Mouse (Mus musculus): Measurements from ENCODE around the gene Ssr3.
"Not testable (repeated sequence)": the region's sequence is repeated elsewhere in the genome, so short reads cannot be mapped to it uniquely, and the experiment has no call there.

The Ssr3 gene

GRCm38 (mm10) chr3:65392421-65392817 lies at the start of gene Ssr3:
Gene Ssr3 (minus strand): TSS chr3:65392623.
- peak; percentile 90 to 91 for DNase-seq

DNA sequence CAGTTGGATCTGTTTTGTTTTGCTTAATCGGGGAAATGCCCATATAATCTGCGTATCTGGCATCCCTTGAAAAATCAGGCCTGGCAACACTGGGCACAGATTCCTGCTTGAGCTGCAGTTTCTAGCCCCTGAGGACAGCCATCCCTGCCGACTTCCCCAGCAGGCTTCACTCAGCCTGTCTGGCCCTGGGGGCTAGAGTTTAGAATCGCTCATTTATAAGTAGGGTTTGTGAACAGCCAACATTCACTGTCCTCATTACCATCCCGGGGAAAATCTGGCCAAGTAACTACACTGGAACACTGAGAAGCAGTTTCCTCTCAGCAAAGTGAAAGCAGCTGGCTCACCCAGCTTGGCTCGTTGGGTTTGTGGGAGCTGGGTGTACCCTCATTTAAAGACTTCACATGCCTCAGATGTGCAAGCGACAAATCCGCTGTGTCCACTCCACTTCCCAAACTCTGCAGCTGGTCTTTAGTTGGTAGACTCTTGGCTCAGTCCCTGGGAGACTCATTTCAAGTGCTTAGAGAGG lies 49.2 kb upstream of the Ssr3 start:
- no peak for DNase-seq

DNA sequence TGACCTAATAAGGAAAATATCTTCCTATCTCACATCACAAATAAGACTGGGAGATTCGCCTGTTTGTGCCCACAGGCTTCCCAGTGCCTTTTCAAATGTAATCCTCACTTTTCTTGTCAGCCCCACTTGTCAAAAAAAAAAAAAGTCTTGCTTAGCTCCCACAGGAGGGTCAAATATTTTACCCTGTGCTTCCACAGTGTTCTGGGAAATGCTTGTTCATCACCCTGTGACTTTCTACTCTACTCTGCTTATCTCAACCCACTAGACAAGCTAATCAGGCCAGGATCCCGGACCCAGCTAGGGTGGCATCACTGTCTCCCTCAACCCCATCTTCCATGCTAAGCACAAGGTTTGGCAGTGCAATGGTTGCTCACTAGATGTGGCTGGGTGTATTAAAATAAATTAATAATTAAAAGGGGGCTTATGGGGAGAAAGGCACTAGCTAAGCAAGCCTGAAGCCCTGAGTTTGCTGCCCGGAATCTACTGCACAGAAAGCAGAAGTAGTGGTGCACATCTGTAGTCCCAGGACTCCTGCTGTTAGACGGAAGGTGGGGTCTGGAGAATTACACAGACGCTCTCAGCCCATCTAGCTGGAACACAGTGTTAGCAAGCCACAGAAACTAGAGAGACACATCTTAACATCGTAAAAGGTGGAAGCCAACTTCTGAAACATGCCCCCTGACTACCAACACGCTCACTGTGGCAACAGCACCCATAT lies 46.2 kb upstream of the Ssr3 start:
- peak in 1 of 2 experiments; percentile 4 for DNase-seq

GRCm38 (mm10) chr3:65435812-65436211 lies 43.4 kb upstream of the Ssr3 start:
- no peak for DNase-seq

- no peak for DNase-seq
Measured at GRCm38 (mm10) chr3:65435101-65435571, 42.7 kb upstream of the Ssr3 start.

DNA sequence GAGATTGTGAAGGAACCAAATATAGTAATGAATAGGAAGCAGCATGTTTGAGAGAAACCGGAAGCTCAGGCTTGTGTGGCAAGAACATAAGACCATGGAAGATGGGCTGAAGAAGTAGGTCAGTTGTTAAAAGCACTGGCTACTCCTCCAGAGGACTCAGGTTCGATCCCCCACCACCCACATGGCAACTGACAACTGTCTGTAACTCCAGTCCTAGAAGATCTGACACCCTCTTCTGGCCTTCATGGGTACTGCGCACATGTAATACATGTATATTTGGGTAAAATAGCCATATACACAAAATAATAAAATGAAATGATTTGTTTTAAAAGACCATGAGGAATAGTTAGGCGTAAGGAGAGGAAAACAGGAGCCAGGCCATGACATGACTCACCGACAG lies 39.8 kb upstream of the Ssr3 start:
- DNase-seq, result peak; percentile 22 to 30

DNA sequence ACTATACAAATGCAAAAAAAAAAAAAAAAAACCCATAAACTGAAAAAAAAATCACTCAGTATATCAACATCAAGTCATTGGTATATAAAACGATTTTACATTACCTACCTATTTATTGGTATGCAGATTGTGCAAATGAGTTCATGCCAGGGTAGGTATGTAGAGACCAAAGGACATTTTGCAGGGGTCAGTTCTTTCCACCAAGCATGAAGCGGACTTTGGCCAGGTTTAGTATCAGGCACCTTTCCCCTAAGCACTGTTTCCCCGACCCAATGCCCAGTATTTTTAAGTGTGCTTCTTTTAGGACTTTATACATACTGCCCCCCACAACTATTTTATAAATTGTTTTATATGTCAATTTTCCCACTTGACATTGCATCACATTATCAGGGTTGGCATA lies 27.3 kb upstream of the Ssr3 start:
- no peak for DNase-seq

DNA sequence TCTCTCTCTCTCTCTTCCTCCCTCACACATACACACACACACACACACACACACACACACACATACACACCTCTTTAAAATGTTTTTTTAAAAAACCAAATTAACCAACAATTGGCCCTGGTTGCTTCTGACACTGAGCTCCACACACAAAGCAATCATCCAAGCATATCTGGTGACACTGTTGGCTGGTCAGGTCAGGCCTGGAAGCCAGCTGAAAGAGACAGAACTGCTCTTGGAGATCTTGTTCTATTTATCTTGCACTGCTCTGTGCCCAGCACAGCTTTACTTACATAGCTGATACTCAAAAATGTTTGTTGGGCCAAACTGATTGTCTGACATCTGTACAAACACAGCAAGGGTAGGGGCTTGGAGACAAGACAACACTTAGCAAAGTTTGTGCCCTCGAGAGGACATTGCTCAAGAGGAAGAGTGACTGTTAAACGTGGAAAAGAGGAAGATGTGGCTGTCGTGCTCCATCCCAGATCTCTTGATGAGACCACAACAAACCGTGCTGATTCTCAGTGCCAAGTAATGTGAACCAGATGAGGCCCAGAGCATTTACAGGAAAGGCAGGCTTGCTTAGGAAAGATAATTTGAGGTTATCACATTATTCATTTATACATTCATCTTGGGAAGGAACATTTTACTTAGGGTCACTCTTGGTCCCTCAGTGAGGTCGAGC lies 25.6 kb upstream of the Ssr3 start:
- no peak for DNase-seq

DNA sequence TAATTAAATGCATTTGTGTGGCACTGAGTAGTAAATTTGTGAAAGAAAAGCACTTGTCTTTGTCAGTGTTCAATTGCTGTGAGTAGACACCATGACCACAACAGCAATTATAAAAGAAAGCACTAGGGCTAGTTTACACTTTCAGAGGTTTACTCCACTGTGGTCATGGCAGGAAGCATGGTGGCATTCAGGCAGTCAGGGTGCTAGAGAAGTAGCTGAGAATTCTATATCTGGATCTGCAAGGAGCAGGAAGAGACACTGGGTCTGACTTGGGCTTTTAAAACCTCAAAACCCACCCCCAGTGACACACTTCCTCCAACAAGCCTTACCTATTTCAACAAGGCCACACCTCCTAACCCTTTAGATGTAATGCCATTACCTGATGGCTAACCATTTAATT lies 24.1 kb upstream of the Ssr3 start:
- no peak for DNase-seq

DNA sequence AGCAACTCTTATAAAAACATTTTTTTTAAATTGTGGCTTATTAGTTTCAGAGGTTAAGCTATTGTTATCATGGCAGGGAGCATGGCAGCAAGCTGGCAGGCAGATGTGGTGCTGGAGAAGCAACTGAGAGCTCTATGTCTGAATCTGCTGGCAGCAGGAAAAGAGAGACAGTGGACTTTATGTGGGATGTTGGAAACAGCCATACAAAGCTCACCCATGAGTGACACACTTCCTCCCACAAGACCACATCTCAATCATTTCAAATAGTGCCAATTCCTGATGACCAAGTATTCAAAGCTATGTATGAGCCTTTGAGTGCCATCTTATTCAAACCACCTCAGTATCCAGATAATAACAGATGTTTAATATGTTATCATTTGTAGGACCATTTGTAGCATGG lies 15.5 kb upstream of the Ssr3 start:
- DNase-seq, result no peak

DNA sequence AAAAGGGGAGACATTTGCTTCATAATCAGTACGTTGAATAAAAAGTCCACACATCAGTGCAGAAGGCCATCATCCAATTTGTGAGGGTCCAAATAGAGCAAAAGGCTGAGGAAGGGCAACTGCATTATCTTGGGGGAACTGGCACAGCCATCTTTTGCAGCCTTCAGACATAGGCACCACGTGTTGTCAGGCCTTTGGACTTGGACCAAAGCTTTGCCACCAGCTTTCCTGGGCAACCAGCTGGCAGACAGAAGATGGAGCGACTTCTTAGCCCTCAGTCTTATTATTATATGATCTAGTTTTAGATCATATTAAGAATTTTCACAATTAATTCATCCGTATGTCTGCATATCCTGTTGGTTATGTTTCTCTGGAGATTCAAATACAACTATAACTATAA lies 13.4 kb upstream of the Ssr3 start:
- DNase-seq, result no peak

DNA sequence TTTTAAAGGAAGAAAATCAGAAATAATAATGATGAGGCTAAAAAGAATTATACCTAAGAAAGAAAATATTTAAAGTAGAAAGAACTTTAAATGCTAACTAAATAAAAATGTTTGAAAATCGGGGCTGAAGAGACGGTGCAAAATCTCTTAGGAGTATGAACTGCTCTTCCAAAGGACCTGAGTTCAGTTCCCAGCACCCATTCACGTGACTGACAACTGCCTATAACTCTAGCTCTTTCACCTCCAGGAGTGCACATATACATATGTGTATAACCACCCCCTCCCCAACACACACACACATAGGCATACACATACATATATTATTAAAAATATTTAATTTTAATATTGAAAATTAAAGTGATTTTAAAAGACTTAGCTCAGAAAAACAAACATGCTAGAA lies 5.1 kb upstream of the Ssr3 start:
- no peak for DNase-seq

- DNase-seq, result no peak
Measured at GRCm38 (mm10) chr3:65396835-65397504, 4.5 kb upstream of the Ssr3 start.

GRCm38 (mm10) chr3:65395111-65395510 lies 2.7 kb upstream of the Ssr3 start:
- DNase-seq, result not testable (repeated sequence)

- peak in 1 of 2 experiments; percentile 26 for DNase-seq
Measured at GRCm38 (mm10) chr3:65391784-65392420, 521 bp downstream of the Ssr3 start.

DNA sequence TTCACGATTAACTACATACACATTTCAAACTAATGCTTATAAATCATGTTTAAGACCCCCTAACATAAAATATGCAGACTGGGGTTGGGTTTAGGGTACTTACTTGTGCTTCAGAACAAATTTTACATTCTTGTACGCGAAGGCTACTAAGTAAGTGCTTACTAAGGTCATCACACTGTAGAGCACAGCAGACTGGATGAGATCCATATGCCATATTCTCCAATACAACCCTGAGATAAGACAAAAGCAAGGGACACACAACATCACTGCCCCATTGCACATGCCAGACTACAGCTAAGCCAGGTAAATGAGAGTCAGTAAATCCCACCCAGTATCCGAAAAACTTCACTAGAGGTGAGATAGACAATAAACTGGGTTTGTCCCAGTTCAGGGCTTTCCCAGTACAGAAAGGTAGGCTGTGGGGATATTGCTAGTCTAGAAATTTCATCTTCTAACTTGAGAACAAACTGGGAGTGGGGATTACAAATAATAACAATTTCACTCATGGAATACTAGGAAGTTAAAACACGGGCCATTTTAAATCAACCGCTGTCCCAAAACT lies 1.1 kb downstream of the Ssr3 start:
- no peak for DNase-seq

- DNase-seq, result no peak
Measured at GRCm38 (mm10) chr3:65385771-65386170, 6.7 kb downstream of the Ssr3 start.

DNA sequence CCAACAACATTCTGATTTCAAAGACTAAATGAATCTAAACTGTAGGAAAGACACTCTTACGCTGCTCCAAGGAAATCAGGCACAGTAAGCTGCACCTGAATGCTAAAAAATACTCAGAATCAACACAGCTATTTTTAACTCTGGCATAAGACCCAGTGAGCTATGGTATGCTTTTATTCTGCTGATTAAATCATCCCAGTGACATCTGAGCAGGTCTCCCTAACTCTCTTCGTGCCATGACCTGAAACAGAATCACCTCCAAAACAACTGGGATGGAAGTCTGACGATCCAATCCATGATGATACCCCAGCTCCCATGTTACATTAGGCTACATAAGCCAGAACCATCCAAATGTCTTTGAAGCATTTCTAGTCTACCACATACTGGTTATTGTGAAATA lies 8.0 kb downstream of the Ssr3 start:
- DNase-seq, result no peak

DNA sequence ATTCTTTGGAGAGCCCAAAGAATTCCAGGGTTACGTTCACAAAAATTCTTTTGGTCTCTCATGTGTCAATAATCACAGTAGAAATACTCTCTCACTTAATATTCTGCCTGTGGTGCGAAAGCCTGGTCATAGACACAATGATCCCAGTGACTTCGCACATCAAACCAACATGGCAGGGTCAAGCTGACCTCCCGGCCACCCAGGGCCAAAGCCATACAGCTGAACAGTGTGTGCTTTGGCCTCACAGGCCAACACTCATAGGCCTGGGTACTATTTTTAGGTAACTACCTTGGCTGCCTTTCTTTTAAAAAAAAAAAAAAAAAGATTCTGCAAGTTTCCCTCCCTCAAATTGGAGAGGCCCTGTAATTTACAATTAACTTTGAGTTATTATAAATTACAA lies 11.3 kb downstream of the Ssr3 start:
- no peak for DNase-seq

DNA sequence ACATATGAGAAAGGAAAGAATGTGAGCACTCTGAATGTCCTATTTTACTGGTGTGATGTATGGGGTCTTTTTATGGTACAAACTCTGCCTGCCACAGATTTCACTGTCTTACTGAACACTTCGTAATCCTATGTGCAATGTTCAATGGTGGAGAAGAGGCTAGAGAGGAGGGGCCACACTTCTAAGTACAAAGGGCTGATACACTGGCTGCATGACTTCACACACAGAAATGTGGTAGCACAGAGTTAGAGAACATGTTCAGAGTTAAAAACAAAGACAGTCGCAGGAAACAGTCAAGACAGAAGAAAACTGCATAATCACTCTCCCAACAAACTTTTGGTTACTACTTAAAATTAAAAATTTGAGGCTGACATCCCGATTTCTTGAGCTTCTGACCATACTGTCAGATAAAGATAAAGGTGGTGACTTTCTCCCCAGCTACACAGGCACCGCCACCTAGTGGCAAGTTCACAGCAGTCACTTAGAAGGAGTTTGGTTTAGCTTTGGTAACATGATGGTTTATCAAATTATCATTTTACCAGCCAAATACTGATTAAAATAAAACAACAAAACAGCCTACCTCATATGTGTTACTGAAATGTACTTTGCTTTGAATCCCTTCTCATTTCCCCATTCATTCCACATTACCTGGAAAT lies 12.4 kb downstream of the Ssr3 start:
- peak; percentile 53 to 57 for DNase-seq

DNA sequence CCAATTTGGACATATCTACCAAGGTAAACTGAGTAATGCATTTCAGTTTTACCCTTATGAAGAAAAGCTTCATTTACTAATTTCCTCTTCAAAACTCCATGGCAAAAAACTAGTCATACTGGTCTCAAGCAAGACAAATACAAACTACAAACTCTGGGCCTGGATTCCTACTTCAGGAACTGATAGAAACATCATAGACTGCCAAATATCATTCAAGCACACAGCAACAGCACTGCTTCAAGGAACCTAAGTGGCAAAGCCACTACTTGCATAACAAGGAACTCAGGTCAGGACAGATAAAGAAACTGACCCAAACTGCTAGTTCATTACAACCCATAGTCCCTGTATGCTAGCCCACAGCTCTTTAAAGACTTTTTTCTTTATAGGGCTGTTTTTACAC lies 13.7 kb downstream of the Ssr3 start:
- no peak for DNase-seq

- no peak for DNase-seq
Measured at GRCm38 (mm10) chr3:65374729-65375128, 17.7 kb downstream of the Ssr3 start.

Data from B cell, adult 2 months (primary cell).